Mouse (Mus musculus) urinary bladder, postnatal 4 days (tissue): ENCODE measurements around the gene Stpg4.

ENCODE experiments used
- DNase-seq, 2 experiments: peaks; one replicate each; pipeline ENCODE4 v3.0.0; 2021 to 2022; ENCODE audit warnings: low spot score in 2 of 2

Stpg4 gene

GRCm38 (mm10) chr17:87378354-87379159 lies 49.0 kb downstream of the Stpg4 start:
- no peak for DNase-seq

- no peak for DNase-seq
Observed at GRCm38 (mm10) chr17:87377536-87377935, 50.0 kb downstream of the Stpg4 start.

- no peak for DNase-seq
Observed at GRCm38 (mm10) chr17:87376831-87377471, 50.6 kb downstream of the Stpg4 start.

GRCm38 (mm10) chr17:87375941-87376511 lies 51.5 kb downstream of the Stpg4 start:
- DNase-seq: no peak

GRCm38 (mm10) chr17:87373327-87373726 lies 54.2 kb downstream of the Stpg4 start:
- no peak for DNase-seq

- no peak for DNase-seq
Observed at GRCm38 (mm10) chr17:87372189-87372588, 55.4 kb downstream of the Stpg4 start.

- no peak for DNase-seq
Observed at GRCm38 (mm10) chr17:87369270-87369759, 58.2 kb downstream of the Stpg4 start.

GRCm38 (mm10) chr17:87368481-87368880 lies 59.1 kb downstream of the Stpg4 start:
- no peak for DNase-seq

GRCm38 (mm10) chr17:87367640-87368039 lies 59.9 kb downstream of the Stpg4 start:
- DNase-seq: peak; percentile 43 to 71

- no peak for DNase-seq
Observed at GRCm38 (mm10) chr17:87367228-87367627, 60.3 kb downstream of the Stpg4 start.

- no peak for DNase-seq
Observed at GRCm38 (mm10) chr17:87366520-87366919, 61.0 kb downstream of the Stpg4 start.

- DNase-seq: no peak
Observed at GRCm38 (mm10) chr17:87365268-87365667, 62.3 kb downstream of the Stpg4 start.

- no peak for DNase-seq
Observed at GRCm38 (mm10) chr17:87364108-87364507, 63.4 kb downstream of the Stpg4 start.

GRCm38 (mm10) chr17:87361132-87361531 lies 66.4 kb downstream of the Stpg4 start:
- no peak for DNase-seq

- DNase-seq: no peak
Observed at GRCm38 (mm10) chr17:87357506-87357905, 70.0 kb downstream of the Stpg4 start.

GRCm38 (mm10) chr17:87356261-87356660 lies 71.3 kb downstream of the Stpg4 start:
- no peak for DNase-seq

- DNase-seq: no peak
Observed at GRCm38 (mm10) chr17:87355456-87355855, 72.1 kb downstream of the Stpg4 start.

- no peak for DNase-seq
Observed at GRCm38 (mm10) chr17:87353745-87354320, 73.7 kb downstream of the Stpg4 start.

GRCm38 (mm10) chr17:87352898-87353225 lies 74.7 kb downstream of the Stpg4 start:
- no peak for DNase-seq

- DNase-seq: no peak
Observed at GRCm38 (mm10) chr17:87352106-87352897, 75.2 kb downstream of the Stpg4 start.

GRCm38 (mm10) chr17:87351241-87352105 lies 76.1 kb downstream of the Stpg4 start:
- no peak for DNase-seq
